Mouse (Mus musculus) hindbrain, postnatal 0 days (tissue): ENCODE measurements around the gene U90926. TPM values are rescaled to one million over a fixed set of nuclear protein-coding genes. Genes with fewer than 3 reads are reported as not detected.
"Not testable (repeated sequence)": the region's sequence is repeated elsewhere in the genome, so short reads cannot be mapped to it uniquely, and the experiment has no call there.

ENCODE experiments used
- ATAC-seq: fragments of 200-750 bp; cut with Nextera tagmentation; 2 replicates; pipeline ENCODE4 v1.8.0; 2017; ENCODE audit warnings: mild to moderate bottlenecking, moderate TSS enrichment, moderate library complexity
- DNase-seq: peaks from one replicate; pipeline ENCODE4 v3.0.0-alpha.2; 2015; ENCODE audit warnings: low spot score
- H3K27ac ChIP-seq: fragments of 300-500 bp; sonication (generic); 2 replicates; pipeline ENCODE4 v1.5.1; 2014; ENCODE audit warnings: mild to moderate bottlenecking
- H3K27me3 ChIP-seq: fragments of 300-500 bp; sonication (generic); 2 replicates; pipeline ENCODE4 v1.6.1; 2014; ENCODE audit warnings: low read length, mixed read lengths; ENCODE audit not compliant: insufficient read depth
- H3K36me3 ChIP-seq: fragments of 300-500 bp; sonication (generic); 2 replicates; pipeline ENCODE4 v1.6.1; 2014; ENCODE audit warnings: low read length, mixed read lengths; ENCODE audit not compliant: insufficient read depth
- H3K4me1 ChIP-seq: fragments of 300-500 bp; sonication (generic); 2 replicates; pipeline ENCODE4 v1.6.1; 2014; ENCODE audit warnings: antibody characterized with exemption, low read length, mixed read lengths; ENCODE audit not compliant: insufficient read depth
- H3K4me2 ChIP-seq: fragments of 300-500 bp; sonication (generic); 2 replicates; pipeline ENCODE4 v1.6.1; 2014; ENCODE audit warnings: low read depth, mild to moderate bottlenecking, low read length, moderate library complexity, mixed read lengths
- H3K4me3 ChIP-seq: fragments of 300-500 bp; sonication (generic); 2 replicates; pipeline ENCODE4 v1.5.1; 2014; ENCODE audit warnings: low read length
- H3K9ac ChIP-seq: fragments of 300-500 bp; sonication (generic); replicated peaks from 2 replicates; pipeline ENCODE4 v1.6.1; 2014; ENCODE audit warnings: mild to moderate bottlenecking, low read length, moderate library complexity, mixed read lengths
- H3K9me3 ChIP-seq: fragments of 300-500 bp; sonication (generic); 2 replicates; pipeline ENCODE4 v1.6.1; 2016; ENCODE audit warnings: low read length, mixed read lengths
- CTCF ChIP-seq: IDR thresholded peaks from 2 replicates; pipeline ENCODE4 v1.5.1; 2016; ENCODE audit warnings: antibody characterized with exemption, control low read depth, low read depth
- WGBS: fragments of 180-500 bp; shearing (Covaris S2); extraction: QIAGEN DNeasy Blood & Tissue Kit; methylation state at CpG from one replicate; pipeline ENCODE4 v1.1.7; 2014; 5-methylcytosine and 5-hydroxymethylcytosine counted together
- polyA plus RNA-seq: library from polyadenylated mRNA; unstranded; fragments of >200 nt; fragmentation: Nextera tagmentation; extraction: Ambion mirVana; gene quantifications from 2 replicates; pipeline ENCODE4 v1.2.1, GENCODE M21; 2015
- total RNA-seq: library from RNA; depleted of rRNA; stranded (reverse); fragments of >200 nt; gene quantifications from 2 replicates; pipeline ENCODE4 v1.2.3, GENCODE M21; 2014

Gene U90926
- total and polyA plus RNA-seq, 2 experiments from 2014 or later = not detected

GRCm38 (mm10) chr5:92204162-92205036 is 10.8 kb downstream of the U90926 start:
- 89% methylated on average over 6 of the region's 6 CpGs for WGBS
- Histone ChIP-seq H3K27ac (no peak overlapping the region), H3K27me3 (no peaks in the 10 kb centered on the region), H3K4me3 (no peak overlapping the region), H3K4me2 (no peak overlapping the region), H3K9ac (no peak overlapping the region), H3K9me3 (no peaks in the 10 kb centered on the region), H3K4me1 (no peaks in the 10 kb centered on the region), H3K36me3 (peaks cover 28% of the 10 kb centered on the region)
- no peak for TF ChIP-seq CTCF
- DNase-seq = no peak
- no peak for ATAC-seq

GRCm38 (mm10) chr5:92198266-92198665 is 16.9 kb downstream of the U90926 start:
- DNase-seq (no peak), ATAC-seq (no peak)
- TF ChIP-seq CTCF = no peak
- no peak overlapping the region for H3K9ac ChIP-seq
- H3K4me2 ChIP-seq = no peak overlapping the region
- H3K27ac ChIP-seq = no peak overlapping the region
- peaks cover 50% of the 10 kb centered on the region for H3K36me3 ChIP-seq
- H3K4me1 ChIP-seq = no peaks in the 10 kb centered on the region
- H3K9me3 ChIP-seq = no peaks in the 10 kb centered on the region
- 77% methylated on average over 8 of the region's 8 CpGs for WGBS
- no peaks in the 10 kb centered on the region for H3K27me3 ChIP-seq
- H3K4me3 ChIP-seq = no peak overlapping the region

DNA sequence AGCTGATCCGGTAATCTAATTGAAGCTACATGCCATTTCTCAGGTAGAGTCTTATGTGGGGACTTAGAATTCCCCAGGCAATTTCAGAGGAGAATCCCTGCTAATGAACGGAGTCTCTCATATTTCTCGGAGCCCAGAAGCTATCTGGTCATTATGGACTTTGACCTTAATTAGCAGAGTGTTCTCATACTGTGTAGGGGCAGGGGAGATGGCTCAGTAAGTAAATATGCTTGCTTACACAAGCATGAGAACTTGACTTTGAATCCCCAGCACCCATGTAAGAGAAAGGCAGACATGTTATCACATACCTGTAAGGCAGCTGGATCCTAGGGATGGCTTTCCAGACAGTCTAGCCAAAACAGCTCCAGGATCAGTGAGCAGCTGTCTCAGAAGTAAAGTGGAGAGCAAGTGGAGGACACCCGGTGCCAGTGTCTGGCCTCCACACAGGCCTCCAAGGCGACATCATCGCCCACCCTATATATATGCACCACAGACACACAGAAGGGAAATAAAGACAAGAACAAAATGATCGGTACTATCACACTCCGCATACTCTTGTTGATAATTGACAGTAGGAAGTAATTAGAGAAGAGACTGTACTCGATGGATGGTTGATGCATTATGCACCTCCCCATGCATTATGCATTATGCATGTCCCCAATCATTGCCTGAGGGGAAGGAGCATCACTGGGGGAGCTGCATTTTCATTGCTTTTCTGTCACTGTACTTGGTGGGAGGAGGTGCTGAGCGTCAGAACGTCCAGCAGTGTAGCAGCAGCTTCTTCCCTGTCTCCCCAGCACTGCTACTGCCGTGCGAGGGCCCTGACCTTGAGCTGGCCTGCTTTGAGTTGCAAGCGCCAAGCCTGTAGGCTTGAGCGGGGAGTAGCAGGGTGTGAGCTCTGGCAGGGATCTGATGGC is 18.1 kb downstream of the U90926 start:
- DNase-seq = peak; percentile 17
- ATAC-seq = peak; percentile 40; the same call in 1 of the 2 replicates
- no peak overlapping the region for H3K9ac ChIP-seq
- no peaks in the 10 kb centered on the region for H3K27me3 ChIP-seq
- no peak overlapping the region for H3K4me2 ChIP-seq
- H3K27ac ChIP-seq = no peak overlapping the region
- 65% methylated on average over 15 of the region's 15 CpGs for WGBS
- no peak for TF ChIP-seq CTCF
- no peaks in the 10 kb centered on the region for H3K4me1 ChIP-seq
- no peak overlapping the region for H3K4me3 ChIP-seq
- no peaks in the 10 kb centered on the region for H3K9me3 ChIP-seq
- peaks cover 58% of the 10 kb centered on the region for H3K36me3 ChIP-seq

GRCm38 (mm10) chr5:92195716-92196115 is 19.5 kb downstream of the U90926 start:
- H3K4me1 ChIP-seq, ATAC-seq, H3K4me2 ChIP-seq, H3K4me3 ChIP-seq, H3K27ac ChIP-seq, H3K9me3 ChIP-seq, H3K27me3 ChIP-seq, H3K9ac ChIP-seq: not testable (repeated sequence)
- WGBS = 41% methylated on average over 2 of the region's 2 CpGs
- peak; percentile 79 for DNase-seq
- peak; percentile 76 for TF ChIP-seq CTCF
- H3K36me3 ChIP-seq = peaks cover 49% of the 10 kb centered on the region

DNA sequence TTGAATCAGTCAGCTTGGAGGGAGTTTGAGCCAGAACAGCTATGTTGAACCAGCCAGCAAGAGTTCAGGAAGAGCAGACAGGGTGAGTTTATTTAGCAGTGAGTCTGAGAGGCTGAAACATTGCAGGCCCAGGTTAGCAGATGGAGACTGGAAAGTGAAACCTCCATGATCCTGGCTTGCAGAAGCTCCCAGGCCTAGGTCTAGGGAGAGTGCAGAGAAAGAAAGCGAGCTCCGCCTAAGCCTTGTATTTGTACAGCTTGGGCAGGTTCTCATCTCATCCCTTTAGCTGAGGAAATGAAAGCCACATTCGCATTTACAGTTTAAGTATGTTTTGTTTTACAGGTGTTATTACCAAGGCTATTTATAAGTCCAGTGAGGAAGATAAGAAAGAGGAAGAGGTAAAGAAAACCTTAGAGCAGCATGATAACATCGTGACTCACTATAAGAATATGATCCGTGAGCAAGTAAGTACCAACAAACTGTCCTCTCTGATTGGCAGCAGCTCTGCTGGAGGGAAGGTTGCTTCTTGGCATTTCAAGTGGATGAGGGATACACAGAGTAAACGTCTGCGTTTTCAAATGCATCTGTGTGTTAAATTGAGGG is 26.2 kb downstream of the U90926 start:
- Histone ChIP-seq H3K36me3 (peaks cover 37% of the 10 kb centered on the region), H3K4me3 (no peak overlapping the region), H3K4me1 (no peaks in the 10 kb centered on the region), H3K9me3 (no peaks in the 10 kb centered on the region), H3K27me3 (no peaks in the 10 kb centered on the region), H3K4me2 (no peak overlapping the region), H3K27ac (no peak overlapping the region), H3K9ac (no peak overlapping the region)
- no peak for TF ChIP-seq CTCF
- WGBS = 97% methylated on average over 7 of the region's 7 CpGs
- DNase-seq (no peak), ATAC-seq (no peak)

DNA sequence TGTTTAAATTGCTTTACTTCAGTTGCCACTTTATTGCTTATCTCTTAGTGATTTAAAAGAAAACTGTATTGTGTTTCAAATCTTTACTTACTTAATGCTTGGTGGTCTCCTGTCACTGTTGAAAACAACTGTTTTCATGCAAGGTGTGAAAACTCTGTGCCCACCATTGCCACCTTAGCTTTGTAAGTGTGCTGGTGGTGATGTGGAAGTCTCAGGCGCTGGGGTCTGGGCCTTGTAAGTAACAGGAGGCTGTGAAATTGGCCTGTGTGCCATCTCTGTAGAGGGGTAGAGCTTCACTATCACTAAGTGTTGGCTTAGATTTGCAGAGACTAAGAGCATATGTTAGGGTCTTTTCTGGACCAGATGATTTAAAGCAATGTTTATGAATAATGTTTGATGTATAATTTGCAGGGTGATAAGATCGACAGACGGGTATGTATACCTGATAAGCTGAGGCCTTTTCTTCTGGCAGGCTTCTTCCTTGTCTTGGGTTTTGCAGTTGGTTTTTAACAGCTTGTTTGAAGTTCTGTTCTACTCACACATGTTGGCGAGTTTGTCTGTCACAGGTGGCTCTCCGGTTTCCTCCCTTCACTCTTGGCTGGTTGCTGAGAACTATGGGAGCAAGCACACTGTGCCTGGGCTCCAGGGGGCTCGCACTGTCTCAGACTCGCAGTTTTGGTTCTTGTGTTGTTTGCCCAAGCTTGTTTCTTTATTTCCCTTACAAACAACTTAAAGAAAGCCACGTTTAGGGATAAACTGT is 32.0 kb downstream of the U90926 start:
- ATAC-seq (no peak), DNase-seq (no peak)
- no peaks in the 10 kb centered on the region for H3K4me1 ChIP-seq
- 92% methylated on average over 8 of the region's 8 CpGs for WGBS
- H3K27ac ChIP-seq = no peak overlapping the region
- TF ChIP-seq CTCF = no peak
- H3K4me3 ChIP-seq = no peak overlapping the region
- no peaks in the 10 kb centered on the region for H3K27me3 ChIP-seq
- H3K4me2 ChIP-seq = no peak overlapping the region
- peaks cover 29% of the 10 kb centered on the region for H3K36me3 ChIP-seq
- no peak overlapping the region for H3K9ac ChIP-seq
- H3K9me3 ChIP-seq = no peaks in the 10 kb centered on the region
